Mouse (Mus musculus) neural tube, embryonic 10.5 days (tissue): ENCODE results near the gene Wdr45b.
"Not testable (repeated sequence)": the region's sequence is repeated elsewhere in the genome, so short reads cannot be mapped to it uniquely, and the experiment has no call there.

Source experiments
- DNase-seq: peaks from one replicate; pipeline ENCODE4 v3.0.0-alpha.2; 2017; ENCODE audit warnings: low spot score; ENCODE audit errors: extremely low spot score

Wdr45b gene

DNA sequence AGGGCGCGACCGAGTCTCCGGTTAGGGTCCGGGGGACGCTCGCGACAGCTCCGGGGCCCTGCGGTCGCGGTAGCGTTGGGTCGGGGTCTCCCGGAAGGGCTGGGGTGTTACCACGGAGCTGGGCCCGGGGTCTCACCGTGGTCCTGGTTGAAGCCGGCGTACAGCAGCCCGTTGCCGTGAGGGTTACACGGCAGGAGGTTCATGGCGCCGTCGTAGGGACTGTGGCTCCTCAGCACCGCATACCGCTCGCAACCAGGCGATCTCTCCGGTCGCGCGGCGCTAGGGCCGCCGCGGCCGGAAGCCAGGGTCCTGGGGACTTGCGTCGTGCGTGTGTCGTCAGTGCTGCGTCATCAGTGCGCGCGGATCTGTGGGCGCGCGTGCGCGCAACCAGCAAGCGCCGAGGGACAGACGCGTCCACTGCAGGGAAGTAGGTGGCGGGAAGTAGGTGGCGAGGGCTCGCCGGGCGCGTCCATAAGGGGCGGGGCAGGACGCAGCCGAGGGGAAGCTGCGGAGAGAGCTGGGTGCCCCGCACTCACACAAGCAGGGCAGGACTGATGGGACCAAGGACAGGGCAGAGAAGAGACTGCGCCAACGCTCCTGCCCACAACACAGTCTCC, at the start of gene Wdr45b:
Gene Wdr45b (minus strand): TSS at position 355 of the 617 bp plus-strand sequence.
- DNase-seq, result peak; percentile 98

DNA sequence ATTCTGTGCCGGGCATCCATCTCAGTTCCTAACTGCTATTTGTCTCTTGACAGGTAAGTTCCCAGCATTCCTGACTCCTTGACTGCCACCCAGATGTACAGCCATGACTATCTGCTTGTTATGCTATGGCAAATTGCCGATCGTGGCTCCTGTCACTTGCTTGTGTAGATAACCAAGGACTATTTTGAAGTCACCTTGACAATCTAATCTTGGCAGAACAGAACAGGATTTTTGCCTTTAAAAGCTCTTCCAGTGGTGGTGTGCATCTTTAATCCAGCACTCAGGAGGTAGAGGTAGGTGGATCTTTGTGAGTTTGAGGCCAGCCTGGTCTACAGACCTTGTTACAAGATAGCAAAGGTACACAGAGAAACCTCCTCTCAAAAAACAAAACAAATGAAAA, 38.2 kb upstream of the Wdr45b start:
- no peak for DNase-seq

- no peak for DNase-seq
These were observed 36.5 kb upstream of the Wdr45b start for GRCm38 (mm10) chr11:121390793-121391192.

- no peak for DNase-seq
These were observed 34.3 kb upstream of the Wdr45b start for GRCm38 (mm10) chr11:121388554-121388945.

DNA sequence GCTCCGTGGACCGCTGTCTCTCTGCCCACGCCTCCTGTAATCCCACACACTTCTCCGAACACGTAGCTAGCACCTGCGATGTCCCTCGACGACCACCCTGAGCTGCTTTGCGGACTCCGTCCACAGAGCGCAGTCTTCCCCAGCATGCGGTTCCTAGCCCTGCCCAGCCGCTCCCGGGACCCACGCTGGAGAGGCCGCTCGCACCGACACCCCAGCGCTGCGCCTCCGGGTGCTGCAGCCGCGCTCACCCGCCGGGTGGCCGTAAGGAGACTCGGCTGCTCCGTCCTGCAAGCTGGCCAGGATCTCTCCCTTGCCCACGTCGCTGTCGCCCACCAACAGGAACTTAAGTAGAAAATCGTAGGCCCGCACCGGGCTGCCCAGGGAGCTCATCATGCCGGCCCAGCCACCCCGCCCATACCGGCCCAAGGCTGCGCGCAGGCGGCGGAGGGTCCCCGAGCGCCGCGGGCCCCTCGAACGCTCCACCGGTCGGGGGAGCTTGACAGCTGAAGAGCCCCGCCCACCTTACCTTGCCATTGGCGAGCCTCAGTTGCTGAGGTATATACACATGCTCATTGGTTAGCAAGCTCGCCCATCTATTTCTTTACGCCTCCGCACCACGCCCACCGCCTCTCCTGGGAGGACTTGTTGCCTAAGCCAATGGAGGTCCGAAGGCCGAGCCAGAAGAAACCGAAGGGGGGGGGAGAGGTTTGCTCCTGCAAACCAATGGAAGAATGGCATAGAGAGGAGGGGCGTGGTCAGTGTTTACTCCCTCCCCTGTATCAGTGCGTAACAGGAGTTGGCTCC, 33.7 kb upstream of the Wdr45b start, which contains the start of gene Rab40b:
Gene Rab40b (minus strand): TSS at position 502 of the 804 bp plus-strand sequence.
- DNase-seq, result peak; percentile 92

DNA sequence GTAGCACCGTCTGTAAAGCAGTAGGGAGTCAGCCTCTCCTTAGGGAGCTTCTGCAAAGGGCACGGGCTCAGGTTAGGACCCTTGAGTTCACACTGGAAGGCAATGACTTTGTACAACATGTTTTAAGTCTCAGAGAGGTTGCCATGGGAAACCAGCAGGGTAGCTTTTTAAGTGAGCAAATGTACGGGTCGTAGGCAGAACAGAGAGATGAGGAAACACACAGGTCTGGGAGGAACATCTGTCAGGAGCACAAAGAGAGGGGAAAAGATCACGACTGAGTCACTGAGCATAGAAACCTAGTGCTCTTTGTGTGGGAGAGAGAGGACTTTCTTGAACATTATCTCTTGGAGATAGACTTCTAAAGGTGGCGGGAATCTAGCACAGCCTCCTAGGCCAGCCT, 26.0 kb upstream of the Wdr45b start:
- no peak for DNase-seq

GRCm38 (mm10) chr11:121378644-121379043, 24.4 kb upstream of the Wdr45b start:
- no peak for DNase-seq

GRCm38 (mm10) chr11:121373305-121373704, 19.1 kb upstream of the Wdr45b start:
- no peak for DNase-seq

DNA sequence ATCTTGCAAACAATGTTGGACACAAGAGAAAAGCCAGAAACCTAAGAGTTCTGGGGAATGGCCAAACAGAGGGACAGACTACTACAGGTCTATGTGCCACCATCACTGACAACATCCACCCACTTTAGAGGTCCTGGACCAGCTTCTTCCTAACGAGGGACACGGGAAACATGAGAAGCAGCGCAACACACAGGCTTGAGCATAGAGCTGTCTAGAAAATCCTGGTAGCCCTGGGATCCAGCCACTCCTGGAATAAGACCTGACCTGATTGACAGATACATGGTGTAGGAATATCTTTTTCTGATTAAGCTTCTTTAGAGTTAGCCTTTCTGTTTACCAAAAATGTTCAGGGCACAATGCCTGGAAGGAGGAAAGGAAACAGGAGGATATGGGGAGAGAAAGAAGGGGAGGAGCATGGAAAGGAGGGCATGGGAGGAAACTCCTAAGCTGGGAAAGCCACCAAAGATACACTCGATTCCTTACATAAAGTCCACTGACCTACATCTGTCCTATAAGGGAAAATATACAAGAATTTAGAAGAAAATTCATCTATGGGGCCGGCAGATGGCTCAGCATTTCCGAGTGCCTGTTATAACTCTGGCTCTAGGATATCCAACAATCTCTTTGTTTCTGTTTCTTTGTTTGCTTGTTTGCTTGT, 16.2 kb upstream of the Wdr45b start:
- no peak for DNase-seq

DNA sequence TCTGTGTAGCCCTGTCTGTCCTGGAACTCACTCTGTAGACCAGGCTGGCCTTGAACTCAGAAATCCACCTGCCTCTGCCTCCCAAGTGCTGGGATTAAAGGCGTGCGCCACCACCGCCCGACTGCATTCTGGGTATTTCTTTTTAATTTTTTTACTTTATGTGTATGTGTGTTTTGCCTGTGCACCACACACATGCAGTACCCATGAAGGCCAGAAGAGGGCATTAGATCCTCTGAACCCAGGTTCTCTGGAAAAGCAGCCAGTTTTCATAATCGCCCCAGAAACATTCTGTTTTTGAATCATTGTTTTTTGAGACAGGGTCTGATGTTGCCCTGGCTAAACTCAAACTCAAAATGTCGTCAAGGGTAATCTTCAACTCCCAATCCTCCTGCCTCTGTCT, 15.4 kb upstream of the Wdr45b start:
- DNase-seq, result peak; percentile 44

GRCm38 (mm10) chr11:121368731-121369130, 14.5 kb upstream of the Wdr45b start:
- DNase-seq, result no peak

- no peak for DNase-seq
These were observed 13.0 kb upstream of the Wdr45b start for GRCm38 (mm10) chr11:121367170-121367707.

DNA sequence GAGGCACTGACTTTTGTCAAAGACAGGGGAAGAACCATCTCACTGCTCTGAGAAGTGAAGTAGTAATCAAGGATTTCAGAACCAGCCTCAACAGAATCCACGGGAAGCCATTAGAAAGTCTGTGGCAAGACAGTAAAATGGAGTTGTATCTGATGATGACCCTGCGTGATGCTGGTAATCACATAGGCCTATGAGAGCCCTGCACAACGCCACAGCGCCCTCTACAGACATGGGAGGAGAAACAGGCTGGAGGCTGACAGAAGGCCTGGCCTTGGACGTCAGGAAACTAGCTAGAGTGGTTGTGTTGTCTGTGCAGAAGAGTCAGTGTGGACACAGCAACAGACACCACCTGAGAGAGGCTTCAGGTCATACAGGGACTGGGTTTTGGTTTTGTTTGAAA, 8.0 kb upstream of the Wdr45b start:
- DNase-seq, result no peak

GRCm38 (mm10) chr11:121353326-121354090, 737 bp downstream of the Wdr45b start:
- DNase-seq, result no peak

GRCm38 (mm10) chr11:121348727-121349126, 5.5 kb downstream of the Wdr45b start:
- not testable (repeated sequence) for DNase-seq

DNA sequence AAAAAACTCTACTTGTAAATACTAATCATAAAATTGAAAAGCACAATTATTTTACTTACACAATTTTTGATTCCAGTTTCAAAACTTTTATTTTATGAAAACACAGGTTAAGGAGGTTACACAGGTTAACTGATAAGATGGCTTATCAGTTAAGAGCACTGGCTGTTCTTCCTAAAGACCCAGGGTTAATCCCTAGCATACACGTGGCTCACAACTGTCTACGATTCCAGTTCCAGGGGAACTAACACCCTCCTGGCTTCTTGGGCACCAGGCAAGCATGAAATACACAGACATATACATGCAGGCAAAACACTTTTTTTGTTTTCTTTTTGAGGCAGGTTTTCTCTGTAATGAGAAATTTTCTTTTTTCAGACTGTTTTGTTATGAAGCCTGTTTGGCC, 6.1 kb downstream of the Wdr45b start:
- no peak for DNase-seq

DNA sequence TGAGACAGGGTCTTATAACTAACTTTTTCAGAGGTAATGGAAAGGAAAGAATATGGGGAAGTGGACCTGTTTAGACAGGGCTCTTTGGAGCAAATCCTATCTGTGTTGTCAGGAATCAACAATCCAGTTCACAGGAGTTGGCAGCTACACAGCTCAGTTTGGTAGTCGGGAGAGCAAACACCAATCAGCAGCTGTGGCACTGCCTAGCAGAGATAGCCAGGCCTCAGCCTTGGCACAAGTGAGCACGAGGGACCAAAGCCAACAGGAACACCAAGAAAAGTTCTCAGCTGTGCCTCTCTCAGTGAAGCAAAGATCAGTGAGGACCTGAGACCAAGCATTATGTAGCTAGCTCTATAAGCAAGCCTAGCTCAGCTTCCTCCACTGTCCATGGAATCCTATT, 7.2 kb downstream of the Wdr45b start:
- no peak for DNase-seq

DNA sequence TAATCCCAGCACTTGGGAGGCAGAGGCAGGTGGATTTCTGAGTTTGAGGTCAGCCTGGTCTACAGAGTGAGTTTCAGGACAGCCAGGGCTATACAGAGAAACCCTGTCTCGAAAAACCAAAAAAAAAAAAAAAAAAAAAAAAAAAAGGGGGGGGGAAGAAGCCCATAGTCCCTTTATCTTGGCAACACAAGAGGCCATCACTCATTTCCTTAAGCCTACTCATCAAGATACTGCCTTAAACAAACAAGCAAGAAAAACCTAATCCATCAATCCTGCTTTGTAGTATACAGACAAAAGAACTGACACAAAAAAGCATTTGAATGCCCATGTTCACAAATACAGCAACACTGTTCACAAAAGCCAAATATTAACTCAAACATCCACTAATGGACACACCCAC, 11.8 kb downstream of the Wdr45b start:
- not testable (repeated sequence) for DNase-seq

DNA sequence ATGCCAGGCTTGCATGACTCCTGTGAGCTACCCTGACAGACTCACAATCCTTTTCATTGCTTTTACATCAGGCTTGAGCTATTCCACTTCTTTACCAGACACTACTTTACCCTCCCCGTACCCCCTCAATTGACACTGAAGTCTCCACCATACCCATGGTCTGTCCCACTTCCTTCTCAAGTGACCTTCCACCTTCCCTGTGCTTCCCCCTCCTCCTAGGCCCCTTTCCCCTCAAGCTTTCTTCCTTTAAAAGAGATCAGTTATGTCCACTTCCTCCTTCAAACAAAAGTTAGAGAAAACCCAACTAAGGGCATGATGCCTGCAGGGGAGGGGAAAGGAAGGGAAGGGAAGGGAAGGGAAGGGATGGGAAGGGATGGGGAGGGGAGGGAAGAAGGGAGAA, 14.0 kb downstream of the Wdr45b start:
- no peak for DNase-seq

GRCm38 (mm10) chr11:121339647-121340046, 14.6 kb downstream of the Wdr45b start:
- no peak for DNase-seq

DNA sequence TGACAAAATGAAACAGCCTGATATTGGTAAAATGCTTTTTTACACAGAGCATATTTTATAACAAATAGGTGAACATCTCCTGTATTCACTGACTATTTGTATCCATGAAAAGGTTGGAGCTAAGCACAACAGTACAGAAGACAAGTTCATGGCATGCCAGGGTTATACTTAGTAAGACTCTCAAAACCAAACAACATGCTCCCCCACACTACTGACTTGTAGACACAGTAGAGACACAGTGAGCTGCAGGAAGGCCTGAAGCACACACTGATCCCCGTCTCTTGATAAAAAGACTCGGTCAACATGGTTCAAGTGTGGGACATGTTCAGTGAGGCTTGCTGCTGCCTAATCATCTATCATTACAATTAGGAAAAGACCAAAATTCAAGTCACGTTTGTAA, 22.6 kb downstream of the Wdr45b start:
- DNase-seq, result no peak
